In genomic region chr11:106919612-106920550, GRCm38 (mm10) we compare ENCODE assay signal across 8 mouse cellular contexts. TPM values are rescaled to one million over a fixed set of nuclear protein-coding genes. Genes with fewer than 3 reads are reported as not detected.
A peak's percentile ranks its signal among the peaks of the same experiment; 100 is the strongest.
DNase-seq lines count a peak whose midpoint lies in the region; ATAC-seq and TF ChIP-seq lines count a peak whose summit lies in the region.

No protein-coding gene starts in this region.

- peak; percentile 57 for DNase-seq in A20 (ENCODE audit: low read depth, low spot score)
- peak; percentile 82 for DNase-seq in adrenal gland, postnatal 14 days
- peak; percentile 47 for DNase-seq in kidney, postnatal 0 days (ENCODE audit: low spot score)
- peak; percentile 31 for DNase-seq in neural tube, embryonic 11.5 days (ENCODE audit: low spot score)

- peak overlapping the region; percentile 86 for H3K4me3 ChIP-seq in embryonic fibroblast, embryonic 13.5 days (ENCODE audit: insufficient read depth, low read length)
- H3K4me3 ChIP-seq in heart, embryonic 12.5 days: peak overlapping the region; percentile 83
- H3K4me3 ChIP-seq in kidney, postnatal 0 days (replicated peaks; ENCODE audit: low read depth, low read length): peak overlapping the region; percentile 74
- peak overlapping the region; percentile 93 for H3K4me3 ChIP-seq in liver, embryonic 16.5 days (ENCODE audit: low read depth, low read length)
- H3K4me3 ChIP-seq in neural tube, embryonic 11.5 days (ENCODE audit: low read depth, low read length): peak overlapping the region; percentile 95
- H3K4me3 ChIP-seq in testis, adult 2 months (ENCODE audit: control insufficient read depth, low read depth, low read length): peak overlapping the region; percentile 96

- no peaks in the 10 kb centered on the region for H3K27me3 ChIP-seq in heart, embryonic 12.5 days (replicated peaks)
- no peaks in the 10 kb centered on the region for H3K27me3 ChIP-seq in kidney, postnatal 0 days (ENCODE audit: insufficient read depth, low read length)
- no peaks in the 10 kb centered on the region for H3K27me3 ChIP-seq in liver, embryonic 16.5 days (ENCODE audit: control insufficient read depth, insufficient read depth, low read depth, low read length)
- H3K27me3 ChIP-seq in neural tube, embryonic 11.5 days (ENCODE audit: control insufficient read depth, insufficient read depth, low read length): no peaks in the 10 kb centered on the region
- no peaks in the 10 kb centered on the region for H3K27me3 ChIP-seq in testis, adult 2 months (ENCODE audit: control insufficient read depth, insufficient read depth, low read length)

- TF ChIP-seq POLR2A in embryonic fibroblast, embryonic 13.5 days (IDR thresholded peaks at IDR 0.05; ENCODE audit: low read depth, low read length): no peak
- no peak; the same call in 1 of the 2 replicates for TF ChIP-seq POLR2A in testis, adult 2 months (IDR thresholded peaks at IDR 0.05; ENCODE audit: control insufficient read depth, low read depth, low read length)

- no peaks in the 10 kb centered on the region for H3K36me3 ChIP-seq in heart, embryonic 12.5 days
- H3K36me3 ChIP-seq in kidney, postnatal 0 days (ENCODE audit: insufficient read depth, low read length): no peaks in the 10 kb centered on the region
- no peaks in the 10 kb centered on the region for H3K36me3 ChIP-seq in liver, embryonic 16.5 days (ENCODE audit: control insufficient read depth, insufficient read depth)
- no peaks in the 10 kb centered on the region for H3K36me3 ChIP-seq in neural tube, embryonic 11.5 days (ENCODE audit: control insufficient read depth, insufficient read depth, low read length)
- no peaks in the 10 kb centered on the region for H3K36me3 ChIP-seq in testis, adult 2 months (ENCODE audit: control insufficient read depth, insufficient read depth, low read length)

- H3K9ac ChIP-seq in heart, embryonic 12.5 days: peak overlapping the region; percentile 95
- peak overlapping the region; percentile 88 for H3K9ac ChIP-seq in kidney, postnatal 0 days (ENCODE audit: low read depth, low read length)
- H3K9ac ChIP-seq in liver, embryonic 16.5 days (ENCODE audit: low read depth, low read length): peak overlapping the region; percentile 93
- H3K9ac ChIP-seq in neural tube, embryonic 11.5 days (ENCODE audit: low read length): peak overlapping the region; percentile 95

- under 1% methylated on average over 67 of the region's 87 CpGs for WGBS in heart, embryonic 12.5 days
- WGBS in kidney, postnatal 0 days: under 1% methylated on average over 70 of the region's 87 CpGs
- under 1% methylated on average over 63 of the region's 87 CpGs for WGBS in liver, embryonic 16.5 days (ENCODE audit: insufficient replicate concordance)
- 0% methylated on average over 56 of the region's 87 CpGs for WGBS in neural tube, embryonic 11.5 days

- H3K27ac ChIP-seq in embryonic fibroblast, embryonic 13.5 days (ENCODE audit: insufficient read depth, low read length): peak overlapping the region; percentile 67
- peak overlapping the region; percentile 94 for H3K27ac ChIP-seq in heart, embryonic 12.5 days (ENCODE audit: poor library complexity, severe bottlenecking)
- peak overlapping the region; percentile 90 for H3K27ac ChIP-seq in kidney, postnatal 0 days
- H3K27ac ChIP-seq in liver, embryonic 16.5 days (ENCODE audit: low read length): peak overlapping the region; percentile 91
- H3K27ac ChIP-seq in neural tube, embryonic 11.5 days (ENCODE audit: low read depth, low read length): peak overlapping the region; percentile 95
- peak overlapping the region; percentile 84 for H3K27ac ChIP-seq in testis, adult 2 months (ENCODE audit: control insufficient read depth, insufficient read depth, low read depth, low read length)

- no peak for TF ChIP-seq CTCF in embryonic fibroblast, embryonic 13.5 days (IDR thresholded peaks at IDR 0.05; ENCODE audit: borderline replicate concordance, insufficient read depth, low read length)
- TF ChIP-seq CTCF in kidney, postnatal 0 days (IDR thresholded peaks at IDR 0.05; ENCODE audit: low read depth): no peak
- TF ChIP-seq CTCF in testis, adult 2 months (IDR thresholded peaks at IDR 0.05; ENCODE audit: control insufficient read depth, insufficient read depth, insufficient replicate concordance, low read depth, low read length): no peak

- no peaks in the 10 kb centered on the region for H3K9me3 ChIP-seq in heart, embryonic 12.5 days (replicated peaks)
- H3K9me3 ChIP-seq in kidney, postnatal 0 days (replicated peaks; ENCODE audit: low read length): no peaks in the 10 kb centered on the region
- H3K9me3 ChIP-seq in liver, embryonic 16.5 days (replicated peaks; ENCODE audit: control insufficient read depth, low read length): no peaks in the 10 kb centered on the region
- H3K9me3 ChIP-seq in neural tube, embryonic 11.5 days (ENCODE audit: control insufficient read depth, low read length): no peaks in the 10 kb centered on the region

- peak; percentile 83 for ATAC-seq in heart, embryonic 12.5 days (ENCODE audit: insufficient number of reproducible peaks, low FRiP score)
- ATAC-seq in kidney, postnatal 0 days (replicated peaks; ENCODE audit: low FRiP score, low read depth): peak; percentile 81
- peak; percentile 68 for ATAC-seq in liver, embryonic 16.5 days (ENCODE audit: low read depth)
- peak; percentile 87 for ATAC-seq in neural tube, embryonic 11.5 days (ENCODE audit: insufficient read depth, low FRiP score, low TSS enrichment)

- H3K4me1 ChIP-seq in embryonic fibroblast, embryonic 13.5 days (ENCODE audit: control insufficient read depth, insufficient read depth, low read length): peaks cover 3% of the 10 kb centered on the region; the same call in 1 of the 2 replicates
- peaks cover 16% of the 10 kb centered on the region for H3K4me1 ChIP-seq in heart, embryonic 12.5 days (replicated peaks)
- 0 out of 2 replicates have a peak, but pooled peaks cover 6% of the 10 kb centered on the region for H3K4me1 ChIP-seq in kidney, postnatal 0 days (replicated peaks; ENCODE audit: insufficient read depth, low read length)
- peaks cover 18% of the 10 kb centered on the region for H3K4me1 ChIP-seq in liver, embryonic 16.5 days (ENCODE audit: control insufficient read depth, low read depth, low read length)
- peaks cover 11% of the 10 kb centered on the region for H3K4me1 ChIP-seq in neural tube, embryonic 11.5 days (ENCODE audit: control insufficient read depth, insufficient read depth, low read length)
- H3K4me1 ChIP-seq in testis, adult 2 months (ENCODE audit: control insufficient read depth, insufficient read depth, low read length): peaks cover 14% of the 10 kb centered on the region

- peak overlapping the region; percentile 75 for H3K4me2 ChIP-seq in heart, embryonic 12.5 days
- peak overlapping the region; percentile 60 for H3K4me2 ChIP-seq in kidney, postnatal 0 days (ENCODE audit: low read length)
- H3K4me2 ChIP-seq in liver, embryonic 16.5 days (ENCODE audit: low read depth, low read length): peak overlapping the region; percentile 95
- peak overlapping the region; percentile 89 for H3K4me2 ChIP-seq in neural tube, embryonic 11.5 days (ENCODE audit: low read depth)

RNA-seq across cellular contexts. Expression of gene Smurf2, which starts 0.6 kb away (rescaled TPM):
- total RNA-seq in adrenal gland, postnatal 14 days (2021): 37.5 and 39.8 TPM in 2 replicates
- 56.3 and 60.3 TPM in 2 replicates for polyA plus RNA-seq in embryonic fibroblast, embryonic 13.5 days (2011; ENCODE audit: insufficient read length, low read depth, missing spikeins)
- 12.0 and 12.2 TPM in 2 replicates for polyA plus RNA-seq in heart, embryonic 12.5 days (2016; fragmentation: Nextera tagmentation; extraction: Ambion mirVana)
- polyA plus RNA-seq in kidney, postnatal 0 days (2015; fragmentation: Nextera tagmentation; extraction: Ambion mirVana): 11.2 and 12.3 TPM in 2 replicates
- 3.3 and 3.4 TPM in 2 replicates for polyA plus RNA-seq in liver, embryonic 16.5 days (2015; fragmentation: Nextera tagmentation; extraction: Ambion mirVana)
- polyA plus RNA-seq in neural tube, embryonic 11.5 days (2014; fragmentation: Nextera tagmentation; extraction: Ambion mirVana): 16.8 and 18.9 TPM in 2 replicates
- polyA plus RNA-seq in testis, adult 2 months (2012; rRNA removed): 11.0 and 11.3 TPM in 2 replicates

Comparison
In these comparisons a context has a peak if more than half of its experiments do, and no peak if none do; other contexts are left out.
1. Peak in every context shown above with its lines: DNase-seq, ATAC-seq, H3K4me3 ChIP-seq and H3K27ac ChIP-seq.
2. DNase-seq: peak in every context shown above with its lines; median percentile 82 in adrenal gland, postnatal 14 days; 57 in A20; 47 in kidney, postnatal 0 days; 31 in neural tube, embryonic 11.5 days.